Mouse (Mus musculus) cerebellum, adult 11 months (tissue): Measurements from ENCODE around the gene Adamts18.

ENCODE experiments used
- DNase-seq: peaks from one replicate; pipeline ENCODE4 v3.0.0; 2022

Gene Adamts18

GRCm38 (mm10) chr8:113848653-113849135 lies at the start of gene Adamts18:
TSS of gene Adamts18 (minus strand) at chr8:113848738.
- DNase-seq = peak; percentile 69

- DNase-seq = peak; percentile 24
Measured at GRCm38 (mm10) chr8:113896446-113896845, 47.9 kb upstream of the Adamts18 start.

GRCm38 (mm10) chr8:113891376-113891775 lies 42.8 kb upstream of the Adamts18 start:
- no peak for DNase-seq

- DNase-seq = no peak
Measured at GRCm38 (mm10) chr8:113886509-113886908, 38.0 kb upstream of the Adamts18 start.

GRCm38 (mm10) chr8:113885101-113885500 lies 36.6 kb upstream of the Adamts18 start:
- peak; percentile 78 for DNase-seq

GRCm38 (mm10) chr8:113883994-113884393 lies 35.5 kb upstream of the Adamts18 start:
- no peak for DNase-seq

GRCm38 (mm10) chr8:113882558-113882957 lies 34.0 kb upstream of the Adamts18 start:
- no peak for DNase-seq

- DNase-seq = no peak
Measured at GRCm38 (mm10) chr8:113878411-113879006, 30.0 kb upstream of the Adamts18 start.

- DNase-seq = peak; percentile 86
Measured at GRCm38 (mm10) chr8:113873446-113874120, 25.0 kb upstream of the Adamts18 start.

GRCm38 (mm10) chr8:113872436-113872835 lies 23.9 kb upstream of the Adamts18 start:
- no peak for DNase-seq

GRCm38 (mm10) chr8:113866530-113866929 lies 18.0 kb upstream of the Adamts18 start:
- peak; percentile 33 for DNase-seq

GRCm38 (mm10) chr8:113865326-113866093 lies 17.0 kb upstream of the Adamts18 start:
- peak; percentile 83 for DNase-seq

- DNase-seq = no peak
Measured at GRCm38 (mm10) chr8:113859890-113860683, 11.5 kb upstream of the Adamts18 start.

GRCm38 (mm10) chr8:113858801-113859200 lies 10.3 kb upstream of the Adamts18 start:
- no peak for DNase-seq

- DNase-seq = no peak
Measured at GRCm38 (mm10) chr8:113854622-113855293, 6.2 kb upstream of the Adamts18 start.

GRCm38 (mm10) chr8:113853714-113854113 lies 5.2 kb upstream of the Adamts18 start:
- no peak for DNase-seq

- no peak for DNase-seq
Measured at GRCm38 (mm10) chr8:113851655-113852054, 3.1 kb upstream of the Adamts18 start.

- DNase-seq = no peak
Measured at GRCm38 (mm10) chr8:113848081-113848652, 371 bp downstream of the Adamts18 start.

- DNase-seq = no peak
Measured at GRCm38 (mm10) chr8:113847606-113848080, 895 bp downstream of the Adamts18 start.

GRCm38 (mm10) chr8:113846669-113847068 lies 1.9 kb downstream of the Adamts18 start:
- DNase-seq = no peak

GRCm38 (mm10) chr8:113844801-113845301 lies 3.7 kb downstream of the Adamts18 start:
- no peak for DNase-seq
